Mouse (Mus musculus) cortical plate, adult 2 months (tissue): ENCODE results near the gene Stoml1.

Experiments
- CTCF ChIP-seq: fragments of 200-500 bp; IDR thresholded peaks from 2 replicates; pipeline ENCODE4 v1.5.1; 2011; ENCODE audit warnings: mild to moderate bottlenecking, control low read depth, low read length; ENCODE audit not compliant: insufficient read depth; ENCODE audit errors: extremely low read depth
- POLR2A ChIP-seq: fragments of 200-500 bp; IDR thresholded peaks from 2 replicates; pipeline ENCODE4 v1.6.1; 2011; ENCODE audit warnings: mild to moderate bottlenecking, low read length, control low read depth; ENCODE audit not compliant: insufficient read depth; ENCODE audit errors: extremely low read depth

DNA sequence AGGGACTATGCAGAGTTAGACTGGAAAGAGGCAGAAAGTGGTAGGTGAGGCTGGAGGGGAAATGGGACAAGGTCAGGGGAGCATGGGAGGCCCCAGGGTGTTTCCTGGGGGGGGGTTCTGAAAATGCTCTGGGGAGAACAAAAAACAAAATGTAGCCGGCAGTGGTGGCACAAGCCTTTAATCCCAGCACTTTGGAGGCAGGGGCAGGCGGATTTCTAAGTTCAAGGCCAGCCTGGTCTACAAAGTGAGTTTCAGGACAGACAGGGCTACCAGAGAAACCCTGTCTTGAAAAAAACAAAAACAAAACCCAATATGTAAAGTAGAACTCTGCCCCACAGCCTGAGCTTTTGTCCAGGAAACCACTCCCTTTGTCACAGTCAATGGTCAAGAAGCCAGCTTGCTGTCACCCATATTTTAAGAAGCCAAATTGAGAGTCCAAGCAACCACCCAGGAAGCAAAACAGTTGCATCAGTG is 19.1 kb downstream of the Stoml1 start:
- no peak for TF ChIP-seq CTCF
- no peak for TF ChIP-seq POLR2A
